Mouse (Mus musculus) intestine, embryonic 16.5 days (tissue): ENCODE measurements around the gene Habp4. TPM values are rescaled to one million over a fixed set of nuclear protein-coding genes. Genes with fewer than 3 reads are reported as not detected.

Experiments used
- ATAC-seq: fragments of 200-750 bp; cut with Nextera tagmentation; 2 replicates; pipeline ENCODE4 v1.8.0; 2017; ENCODE audit warnings: moderate TSS enrichment, moderate library complexity
- H3K27ac ChIP-seq: fragments of 300-500 bp; sonication (generic); 2 replicates; pipeline ENCODE4 v1.5.1; 2014; ENCODE audit warnings: mild to moderate bottlenecking, low read length
- H3K27me3 ChIP-seq: fragments of 300-500 bp; sonication (generic); replicated peaks from 2 replicates; pipeline ENCODE4 v1.6.1; 2014; ENCODE audit warnings: low read length, control low read depth, mixed read lengths; ENCODE audit not compliant: control insufficient read depth, insufficient read depth
- H3K36me3 ChIP-seq: fragments of 300-500 bp; sonication (generic); 2 replicates; pipeline ENCODE4 v1.6.1; 2014; ENCODE audit warnings: low read length, control low read depth; ENCODE audit not compliant: control insufficient read depth, insufficient read depth
- H3K4me1 ChIP-seq: fragments of 300-500 bp; sonication (generic); 2 replicates; pipeline ENCODE4 v1.6.1; 2014; ENCODE audit warnings: low read length, control low read depth, mixed read lengths; ENCODE audit not compliant: control insufficient read depth, insufficient read depth
- H3K4me2 ChIP-seq: fragments of 300-500 bp; sonication (generic); 2 replicates; pipeline ENCODE4 v1.6.1; 2014; ENCODE audit warnings: low read depth, low read length, control low read depth
- H3K4me3 ChIP-seq: fragments of 300-500 bp; sonication (generic); 2 replicates; pipeline ENCODE4 v1.5.1; 2014; ENCODE audit warnings: mild to moderate bottlenecking, low read length
- H3K9ac ChIP-seq: fragments of 300-500 bp; sonication (generic); 2 replicates; pipeline ENCODE4 v1.6.1; 2014; ENCODE audit warnings: low read depth, low read length
- H3K9me3 ChIP-seq: fragments of 300-500 bp; sonication (generic); 2 replicates; pipeline ENCODE4 v1.6.1; 2016; ENCODE audit warnings: low read length, control low read depth; ENCODE audit not compliant: control insufficient read depth
- WGBS: fragments of 180-500 bp; shearing (Covaris S2); extraction: QIAGEN DNeasy Blood & Tissue Kit; methylation state at CpG from one replicate; pipeline ENCODE4 v1.1.7; 2014; 5-methylcytosine and 5-hydroxymethylcytosine counted together
- polyA plus RNA-seq: library from polyadenylated mRNA; unstranded; fragments of >200 nt; fragmentation: Nextera tagmentation; extraction: Ambion mirVana; gene quantifications from 2 replicates; pipeline ENCODE4 v1.2.1, GENCODE M21; 2015

Habp4 gene
- polyA plus RNA-seq, 1 experiment from 2014 or later: 11.9 TPM

- H3K27me3 ChIP-seq: no peaks in the 10 kb centered on the region
- no peaks in the 10 kb centered on the region for H3K9me3 ChIP-seq
- H3K36me3 ChIP-seq: no peaks in the 10 kb centered on the region
- H3K27ac ChIP-seq: no peak overlapping the region
- WGBS: 48% methylated on average over 13 of the region's 13 CpGs
- peaks cover 10% of the 10 kb centered on the region for H3K4me1 ChIP-seq
- H3K9ac ChIP-seq: peak overlapping the region; percentile 85; the same call in 1 of the 2 replicates
- no peak for ATAC-seq
- peak overlapping the region; percentile 83 for H3K4me3 ChIP-seq
- H3K4me2 ChIP-seq: peak overlapping the region; percentile 98
These were observed 1.6 kb downstream of the Habp4 start for GRCm38 (mm10) chr13:64163147-64163715.

- no peak for ATAC-seq
- H3K4me3 ChIP-seq: no peak overlapping the region
- no peak overlapping the region for H3K9ac ChIP-seq
- no peaks in the 10 kb centered on the region for H3K27me3 ChIP-seq
- H3K4me1 ChIP-seq: no peaks in the 10 kb centered on the region
- peaks cover 29% of the 10 kb centered on the region for H3K9me3 ChIP-seq
- 97% methylated on average over 25 of the region's 25 CpGs for whole genome bisulfite sequencing
- H3K36me3 ChIP-seq: peaks cover 26% of the 10 kb centered on the region
- H3K27ac ChIP-seq: no peak overlapping the region
- no peak overlapping the region for H3K4me2 ChIP-seq
These were observed 8.1 kb downstream of the Habp4 start for GRCm38 (mm10) chr13:64169746-64170145.

GRCm38 (mm10) chr13:64178000-64178399 lies 16.4 kb downstream of the Habp4 start:
- no peak for ATAC-seq

GRCm38 (mm10) chr13:64178746-64179652 lies 17.4 kb downstream of the Habp4 start:
- no peaks in the 10 kb centered on the region; the same call in 1 of the 2 replicates for H3K36me3 ChIP-seq
- H3K9me3 ChIP-seq: no peaks in the 10 kb centered on the region
- H3K4me1 ChIP-seq: no peaks in the 10 kb centered on the region
- no peak overlapping the region for H3K4me2 ChIP-seq
- no peak for ATAC-seq
- H3K27me3 ChIP-seq: no peaks in the 10 kb centered on the region
- H3K9ac ChIP-seq: no peak overlapping the region
- no peak overlapping the region for H3K4me3 ChIP-seq
- 78% methylated on average over 13 of the region's 13 CpGs for WGBS
- no peak overlapping the region for H3K27ac ChIP-seq

More at GRCm38 (mm10) chr13:64178000-64178399, 16.4 kb downstream of the Habp4 start:
- Histone ChIP-seq H3K4me3 (no peak overlapping the region), H3K27me3 (no peaks in the 10 kb centered on the region), H3K4me2 (no peak overlapping the region), H3K4me1 (no peaks in the 10 kb centered on the region), H3K36me3 (peaks cover 1% of the 10 kb centered on the region; the same call in 1 of the 2 replicates), H3K27ac (no peak overlapping the region), H3K9me3 (no peaks in the 10 kb centered on the region), H3K9ac (no peak overlapping the region)
- 78% methylated on average over 7 of the region's 7 CpGs for WGBS

GRCm38 (mm10) chr13:64180300-64180699 lies 18.7 kb downstream of the Habp4 start:
- ATAC-seq: no peak
- Histone ChIP-seq H3K9me3 (no peaks in the 10 kb centered on the region), H3K9ac (no peak overlapping the region), H3K27me3 (no peaks in the 10 kb centered on the region), H3K36me3 (no peaks in the 10 kb centered on the region; the same call in 1 of the 2 replicates), H3K4me2 (no peak overlapping the region), H3K27ac (no peak overlapping the region), H3K4me3 (no peak overlapping the region), H3K4me1 (no peaks in the 10 kb centered on the region)
- 93% methylated on average over 4 of the region's 4 CpGs for WGBS

GRCm38 (mm10) chr13:64180888-64181287 lies 19.3 kb downstream of the Habp4 start:
- no peak overlapping the region for H3K4me2 ChIP-seq
- ATAC-seq: no peak
- H3K27ac ChIP-seq: no peak overlapping the region
- H3K4me1 ChIP-seq: no peaks in the 10 kb centered on the region
- H3K9ac ChIP-seq: no peak overlapping the region
- no peak overlapping the region for H3K4me3 ChIP-seq
- H3K36me3 ChIP-seq: no peaks in the 10 kb centered on the region; the same call in 1 of the 2 replicates
- H3K9me3 ChIP-seq: no peaks in the 10 kb centered on the region
- no peaks in the 10 kb centered on the region for H3K27me3 ChIP-seq
- WGBS: 75% methylated on average over 3 of the region's 3 CpGs

- H3K36me3 ChIP-seq: no peaks in the 10 kb centered on the region; the same call in 1 of the 2 replicates
- no peak overlapping the region for H3K9ac ChIP-seq
- no peaks in the 10 kb centered on the region for H3K4me1 ChIP-seq
- no peak overlapping the region for H3K4me2 ChIP-seq
- 82% methylated on average over 2 of the region's 2 CpGs for WGBS
- no peaks in the 10 kb centered on the region for H3K9me3 ChIP-seq
- no peak overlapping the region for H3K4me3 ChIP-seq
- no peak overlapping the region for H3K27ac ChIP-seq
- ATAC-seq: no peak
- no peaks in the 10 kb centered on the region for H3K27me3 ChIP-seq
These were observed 20.5 kb downstream of the Habp4 start for GRCm38 (mm10) chr13:64182091-64182490.

- Histone ChIP-seq H3K4me1 (no peaks in the 10 kb centered on the region), H3K4me2 (no peak overlapping the region), H3K27ac (no peak overlapping the region), H3K27me3 (no peaks in the 10 kb centered on the region), H3K9me3 (no peaks in the 10 kb centered on the region), H3K9ac (no peak overlapping the region), H3K36me3 (no peaks in the 10 kb centered on the region; the same call in 1 of the 2 replicates), H3K4me3 (no peak overlapping the region)
- 74% methylated on average over 4 of the region's 4 CpGs for WGBS
- no peak for ATAC-seq
These were observed 22.0 kb downstream of the Habp4 start for GRCm38 (mm10) chr13:64183583-64183982.

- Histone ChIP-seq H3K4me2 (no peak overlapping the region), H3K4me1 (no peaks in the 10 kb centered on the region), H3K9me3 (no peaks in the 10 kb centered on the region), H3K4me3 (no peak overlapping the region), H3K9ac (no peak overlapping the region), H3K36me3 (no peaks in the 10 kb centered on the region; the same call in 1 of the 2 replicates), H3K27ac (no peak overlapping the region), H3K27me3 (no peaks in the 10 kb centered on the region)
- ATAC-seq: no peak
- WGBS: 85% methylated on average over 10 of the region's 10 CpGs
These were observed 22.7 kb downstream of the Habp4 start for GRCm38 (mm10) chr13:64184361-64184760.
